Mouse (Mus musculus) retina, adult 2 months (tissue): ENCODE data around the gene Eef1a1.
"Not testable (repeated sequence)": the region's sequence is repeated elsewhere in the genome, so short reads cannot be mapped to it uniquely, and the experiment has no call there.

Experiments used
- DNase-seq: peaks from one replicate; pipeline ENCODE4 v3.0.0-alpha.2; 2012; ENCODE audit warnings: low read depth, low spot score

Gene Eef1a1

DNA sequence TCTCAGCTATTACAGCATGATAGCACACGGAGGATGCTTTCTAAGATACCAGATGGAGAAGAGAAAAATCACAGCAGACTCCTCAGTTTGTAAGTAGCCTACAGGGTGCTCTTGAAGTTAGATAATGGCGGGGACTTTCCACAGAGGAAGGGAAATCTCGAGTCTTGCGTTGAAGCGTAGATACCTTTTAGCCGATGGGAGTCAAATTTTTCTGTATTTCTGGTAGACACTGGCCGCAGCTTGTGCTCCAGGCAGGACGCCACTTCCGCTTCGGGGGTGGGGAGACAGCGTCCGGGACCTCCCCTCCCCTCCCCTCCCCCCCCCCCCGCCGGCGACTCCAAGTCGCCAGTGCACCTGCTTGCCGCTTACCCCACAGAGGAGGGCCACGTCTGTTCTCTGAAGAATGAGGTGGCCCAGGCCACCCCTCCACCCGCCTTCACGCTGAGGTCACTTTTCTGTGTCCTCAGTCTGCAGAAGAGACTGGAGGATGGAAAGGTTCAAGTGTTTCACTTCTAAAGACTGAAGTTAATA lies at the start of gene Eef1a1:
TSS of gene Eef1a1 (minus strand) at position 262 of the 531 bp plus-strand sequence.
- no peak for DNase-seq

GRCm38 (mm10) chr9:78538421-78538820 lies 49.5 kb upstream of the Eef1a1 start:
- no peak for DNase-seq

GRCm38 (mm10) chr9:78537154-78537873 lies 48.4 kb upstream of the Eef1a1 start:
- no peak for DNase-seq

- DNase-seq: no peak
These were observed 45.7 kb upstream of the Eef1a1 start for GRCm38 (mm10) chr9:78534606-78535005.

DNA sequence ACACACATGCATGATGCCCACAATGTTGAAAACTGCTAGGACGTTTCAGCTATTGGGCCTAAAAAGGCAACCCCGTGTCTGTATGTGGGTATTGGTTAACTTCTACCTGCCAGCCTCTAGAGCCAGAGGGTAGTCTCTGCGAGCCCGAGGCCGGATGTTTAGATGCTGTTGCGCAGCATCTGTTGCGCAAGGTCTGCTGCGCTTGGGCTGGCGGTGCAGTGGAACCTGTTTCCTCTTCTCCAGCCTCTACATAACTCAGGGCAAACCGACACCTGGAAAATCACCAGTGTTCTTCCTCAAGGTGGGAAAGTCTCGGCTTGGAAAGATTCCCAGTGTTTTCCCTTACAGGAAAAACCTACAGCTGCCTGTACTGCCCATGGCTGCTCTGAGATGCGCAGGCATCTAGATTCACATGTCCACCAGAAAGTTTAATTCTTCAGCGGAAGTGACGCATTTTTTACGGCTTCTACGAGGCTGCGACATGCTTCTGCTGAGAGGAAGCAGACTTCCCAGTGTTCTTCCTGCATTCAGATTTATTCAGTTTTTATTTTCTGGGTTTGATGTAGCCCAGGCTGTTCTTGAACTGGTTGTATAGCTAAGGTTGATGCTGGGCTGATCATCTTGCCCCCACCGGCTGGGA lies 44.5 kb upstream of the Eef1a1 start:
- no peak for DNase-seq

- no peak for DNase-seq
These were observed 43.4 kb upstream of the Eef1a1 start for GRCm38 (mm10) chr9:78532341-78532819.

- DNase-seq: no peak
These were observed 42.9 kb upstream of the Eef1a1 start for GRCm38 (mm10) chr9:78531816-78532215.

- DNase-seq: peak; percentile 43
These were observed 38.9 kb upstream of the Eef1a1 start for GRCm38 (mm10) chr9:78527767-78528381.

- DNase-seq: peak; percentile 32
These were observed 38.4 kb upstream of the Eef1a1 start for GRCm38 (mm10) chr9:78527301-78527761.

- no peak for DNase-seq
These were observed 37.3 kb upstream of the Eef1a1 start for GRCm38 (mm10) chr9:78526206-78526605.

GRCm38 (mm10) chr9:78525451-78526135 lies 36.6 kb upstream of the Eef1a1 start:
- no peak for DNase-seq

GRCm38 (mm10) chr9:78521689-78522088 lies 32.7 kb upstream of the Eef1a1 start:
- no peak for DNase-seq

GRCm38 (mm10) chr9:78520780-78521601 lies 32.0 kb upstream of the Eef1a1 start:
- no peak for DNase-seq

GRCm38 (mm10) chr9:78520127-78520779 lies 31.3 kb upstream of the Eef1a1 start:
- no peak for DNase-seq

- DNase-seq: not testable (repeated sequence)
These were observed 28.3 kb upstream of the Eef1a1 start for GRCm38 (mm10) chr9:78517237-78517636.

DNA sequence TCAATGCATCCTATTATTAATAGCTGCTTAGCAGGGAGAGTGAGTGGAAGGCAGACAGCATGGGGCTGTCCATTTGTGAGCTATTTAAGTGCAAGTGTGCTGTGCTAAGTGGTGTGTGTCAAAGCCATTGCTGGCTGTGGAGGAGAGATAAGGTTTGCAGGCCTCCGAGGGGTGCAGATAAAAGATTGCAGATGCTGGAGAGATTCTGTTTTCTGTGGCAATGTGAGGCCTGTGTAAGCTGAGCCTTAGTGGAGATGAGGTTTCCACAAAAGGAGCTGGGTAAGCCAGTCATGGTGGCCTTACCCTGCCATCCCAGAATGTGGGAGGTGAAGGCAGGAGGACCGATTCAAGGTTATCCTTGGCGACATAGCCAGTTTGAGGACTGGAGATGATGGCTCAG lies 27.2 kb upstream of the Eef1a1 start:
- DNase-seq: no peak

DNA sequence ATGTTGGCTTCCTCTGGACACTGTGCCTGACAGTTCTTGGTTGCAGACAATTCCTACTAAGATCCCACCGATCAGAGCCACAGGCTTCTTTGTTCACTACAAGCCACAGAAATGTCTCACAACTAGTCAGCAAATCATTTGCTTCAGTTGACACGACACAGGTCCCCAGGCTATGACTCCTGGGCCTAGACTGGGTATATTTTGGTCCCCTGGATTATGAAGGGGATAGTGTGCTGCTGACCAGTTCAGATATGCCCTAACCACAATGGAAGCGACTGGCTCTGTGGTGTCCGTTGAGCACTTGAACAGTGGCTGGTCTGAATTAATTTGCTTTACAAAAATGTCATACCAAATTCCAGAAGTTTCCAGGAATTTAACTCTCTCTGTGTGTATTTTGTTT lies 25.7 kb upstream of the Eef1a1 start:
- no peak for DNase-seq

DNA sequence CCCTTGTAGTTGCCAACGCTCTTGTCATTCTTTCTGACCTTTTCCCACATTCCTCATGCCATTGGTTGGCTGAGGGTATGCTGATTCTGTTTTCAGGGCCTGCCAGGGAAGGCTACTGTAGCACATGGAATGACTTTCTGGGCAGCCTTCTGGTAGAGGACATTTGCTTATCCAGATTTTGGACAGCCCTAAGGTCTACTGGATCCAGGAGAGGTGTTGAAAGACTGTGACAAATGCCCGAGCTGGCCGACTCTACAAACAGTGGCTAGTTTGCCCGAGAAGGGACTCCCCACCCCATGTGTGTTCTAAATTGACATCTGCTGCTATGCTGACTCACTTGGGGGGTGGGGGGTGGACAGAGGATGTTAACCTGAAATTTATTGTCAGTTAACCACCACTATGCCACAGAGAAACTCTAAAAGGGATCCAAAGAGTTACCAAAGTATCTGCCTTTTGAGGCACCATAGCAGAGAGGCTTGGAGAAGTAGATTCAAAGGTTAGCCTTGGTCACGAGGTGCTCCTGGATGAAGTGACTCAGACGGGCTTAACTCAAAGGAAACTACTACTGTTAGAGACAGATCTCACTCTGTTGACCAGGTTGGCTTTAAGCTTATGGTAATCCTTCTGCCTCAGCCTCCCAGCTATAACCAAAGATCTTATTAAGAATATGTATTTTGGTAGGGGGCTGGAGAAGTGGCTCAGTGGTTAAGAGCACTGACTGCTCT lies 25.0 kb upstream of the Eef1a1 start:
- DNase-seq: no peak

GRCm38 (mm10) chr9:78511705-78512104 lies 22.8 kb upstream of the Eef1a1 start:
- DNase-seq: no peak
